Mouse (Mus musculus) hematopoietic stem cell, adult 5-6 weeks (primary cell): ENCODE measurements around the gene Acat2. TPM values are rescaled to one million over a fixed set of nuclear protein-coding genes. Genes with fewer than 3 reads are reported as not detected.
"Not testable (repeated sequence)": the region's sequence is repeated elsewhere in the genome, so short reads cannot be mapped to it uniquely, and the experiment has no call there.

Source experiments
- ATAC-seq, 2 experiments: fragments of 125-278 bp in 1 of 2; replicated peaks in 1 of 2; 2 replicates each; pipeline ENCODE4 v1.8.0; 2016 to 2017; ENCODE audit warnings: inconsistent platforms in 2 of 2, mild to moderate bottlenecking in 2 of 2, moderate number of reproducible peaks in 2 of 2, low read depth in 1 of 2, moderate TSS enrichment in 1 of 2; ENCODE audit not compliant: low FRiP score in 2 of 2, poor library complexity in 2 of 2, severe bottlenecking in 2 of 2, insufficient read depth in 1 of 2, low TSS enrichment in 1 of 2
- total RNA-seq: library from RNA; stranded (forward); fragments of 172-1452, 232-1000 nt; gene quantifications from 2 replicates; pipeline ENCODE4 v1.2.3, GENCODE M21; 2017

Gene Acat2
- 16.2 and 19.1 TPM in 2 replicates for total RNA-seq

DNA sequence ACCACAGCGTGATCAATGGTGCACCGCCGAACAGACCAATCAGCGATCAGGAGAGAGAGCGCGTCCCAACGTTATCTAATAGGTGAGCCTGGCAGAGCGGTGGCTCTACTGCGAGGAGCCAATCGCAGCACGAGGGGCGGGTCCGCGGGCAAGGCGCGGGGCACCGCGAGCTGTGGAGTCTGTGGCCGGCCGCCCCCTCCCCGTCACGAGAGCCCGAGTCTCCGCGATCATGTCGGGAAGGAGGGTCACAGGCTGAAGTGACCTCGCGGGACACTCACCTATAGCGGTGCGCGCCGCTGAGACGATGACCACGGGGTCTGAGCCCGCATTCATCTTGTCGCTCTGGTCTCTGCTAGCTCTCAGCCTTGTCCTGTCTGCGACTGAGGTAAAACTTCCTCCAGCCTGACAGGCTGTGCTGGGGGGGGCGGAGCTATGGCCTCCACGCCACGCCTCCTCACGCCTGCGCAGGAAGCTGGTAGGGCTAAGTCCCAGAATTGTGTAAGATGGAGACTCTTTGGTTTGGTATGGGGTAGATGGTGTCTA, at the start of gene Acat2:
Gene Acat2, minus strand, starts transcription at position 417 of the 543 bp plus-strand sequence.
- peak; percentile 96 to 99 for ATAC-seq

DNA sequence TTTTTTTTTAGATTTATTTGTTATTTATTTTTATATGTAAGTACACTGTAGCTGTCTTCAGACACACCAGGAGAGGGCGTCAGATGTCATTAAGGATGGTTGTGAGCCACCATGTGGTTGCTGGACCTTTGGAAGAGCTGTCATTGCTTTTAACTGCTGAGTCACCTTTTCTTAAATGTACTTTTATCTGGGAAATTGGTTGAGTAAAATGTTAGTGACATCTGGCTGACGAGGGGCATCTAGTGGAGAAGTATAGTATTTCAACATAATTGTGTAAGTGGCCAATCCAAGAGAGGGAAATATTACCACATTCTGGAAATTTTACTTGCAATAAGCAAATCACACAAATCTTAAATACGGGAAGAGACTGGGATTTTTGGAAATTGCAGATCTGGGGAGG, 49.3 kb upstream of the Acat2 start:
- peak; percentile 33 to 59; a peak in 2 of 4 replicates for ATAC-seq

DNA sequence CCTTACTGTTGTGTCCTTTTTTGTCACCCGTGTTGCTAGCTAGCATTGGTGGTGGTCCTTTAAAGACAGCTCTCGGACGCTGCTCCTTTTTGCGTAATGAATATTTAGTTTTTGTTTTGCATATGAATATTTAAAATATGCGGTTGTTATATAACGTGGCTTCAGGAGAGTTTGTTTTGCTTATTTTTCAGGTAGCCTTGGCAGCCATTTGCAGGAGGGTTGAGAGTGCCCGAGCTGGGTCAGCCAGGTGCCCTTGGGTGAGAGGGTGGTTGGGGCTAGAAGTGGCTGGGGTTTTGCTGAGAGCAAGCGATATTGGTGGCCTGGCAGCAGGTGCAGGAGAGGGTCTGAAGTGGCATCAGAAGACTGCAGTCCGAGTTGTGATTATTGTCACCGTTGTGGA, 48.0 kb upstream of the Acat2 start:
- no peak; a peak in 1 of 4 replicates for ATAC-seq

DNA sequence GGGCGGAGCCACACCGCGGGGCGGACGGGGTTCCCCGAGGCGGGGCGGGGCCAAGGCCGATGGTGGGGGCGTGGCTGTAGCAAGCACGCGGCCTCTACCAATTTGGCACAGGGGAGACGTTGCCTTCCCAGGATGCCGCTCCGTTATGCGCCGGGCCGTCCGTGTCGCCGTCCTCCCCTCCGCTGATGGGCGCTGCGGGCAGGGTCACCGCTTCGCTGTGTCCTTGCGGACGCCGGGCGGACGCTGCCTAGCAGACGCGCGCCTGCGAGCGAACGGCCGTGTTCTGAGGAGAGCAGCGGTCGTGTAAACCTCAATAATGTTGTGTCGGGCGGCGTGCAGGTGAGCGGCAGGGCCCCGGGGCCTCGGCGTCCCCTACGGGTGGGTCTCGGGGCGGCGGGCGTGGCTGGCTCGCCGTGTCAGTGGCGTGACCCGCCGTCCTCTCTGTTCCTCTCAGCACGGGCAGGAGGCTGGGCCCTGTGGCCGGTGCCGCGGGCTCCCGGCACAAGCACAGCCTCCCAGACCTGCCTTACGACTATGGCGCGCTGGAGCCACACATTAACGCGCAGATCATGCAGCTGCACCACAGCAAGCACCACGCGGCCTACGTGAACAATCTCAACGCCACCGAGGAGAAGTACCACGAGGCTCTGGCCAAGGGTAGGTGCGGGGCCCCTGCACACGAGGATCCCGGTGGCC, 47.3 kb upstream of the Acat2 start:
- peak; percentile 91 to 95 for ATAC-seq

DNA sequence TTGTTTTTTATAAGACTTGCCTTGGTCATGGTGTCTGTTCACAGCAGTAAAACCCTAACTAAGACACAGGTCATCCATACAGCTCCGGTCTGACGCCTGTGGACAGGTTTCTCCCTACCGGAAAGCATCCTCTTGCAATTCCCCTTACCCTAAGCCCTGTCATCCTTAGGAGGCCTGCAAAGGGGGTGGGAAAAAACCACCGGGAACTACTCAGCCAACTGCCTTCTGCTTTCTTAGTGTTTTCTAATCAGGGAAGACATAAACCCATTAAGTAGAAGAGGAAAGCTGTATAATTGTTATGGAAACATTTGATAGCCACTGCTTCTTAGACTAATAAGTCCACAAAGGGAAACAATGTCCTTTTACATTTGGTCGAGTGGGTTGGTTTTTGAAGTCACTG, 46.4 kb upstream of the Acat2 start:
- no peak for ATAC-seq

DNA sequence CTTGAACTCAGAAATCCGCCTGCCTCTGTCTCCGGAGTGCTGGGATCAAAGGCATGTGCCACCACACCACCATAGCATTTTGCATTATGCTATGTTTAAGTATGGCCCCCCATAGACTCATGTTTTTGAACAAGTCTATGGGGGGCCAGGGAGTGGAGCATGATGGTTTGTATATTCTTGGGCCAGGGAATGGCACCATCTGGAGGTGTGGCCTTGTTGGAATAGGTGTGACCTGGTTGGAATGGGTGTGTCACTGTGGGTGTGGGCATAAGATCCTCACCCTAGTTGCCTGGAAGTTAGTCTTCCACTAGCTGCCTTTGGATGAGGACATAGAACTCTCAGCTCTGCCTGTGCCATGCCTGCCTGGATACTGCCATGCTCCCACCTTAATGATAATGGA, 46.0 kb upstream of the Acat2 start, which contains the start of gene Sod2:
Gene Sod2, plus strand, starts transcription at position 301 of the 400 bp plus-strand sequence.
- ATAC-seq, result not testable (repeated sequence)

DNA sequence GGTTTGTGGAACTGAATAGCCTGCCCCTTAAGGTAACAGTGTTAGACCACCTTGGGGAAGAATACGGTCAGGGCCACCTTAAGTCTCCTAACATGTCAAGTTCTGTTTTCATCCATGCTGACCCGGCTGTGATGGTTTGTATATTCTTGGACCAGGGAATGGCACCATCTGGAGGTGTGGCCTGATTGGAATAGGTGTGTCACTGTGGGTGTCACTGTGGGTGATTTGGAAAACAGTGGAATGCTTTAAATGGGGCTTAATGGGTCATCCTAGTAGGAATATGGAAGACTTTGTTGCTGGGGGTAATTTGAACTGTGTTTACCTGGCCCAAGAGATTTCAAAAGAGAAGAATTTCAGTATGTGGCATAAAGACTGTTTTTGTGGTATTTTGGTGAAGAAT, 43.9 kb upstream of the Acat2 start:
- ATAC-seq, result not testable (repeated sequence)

DNA sequence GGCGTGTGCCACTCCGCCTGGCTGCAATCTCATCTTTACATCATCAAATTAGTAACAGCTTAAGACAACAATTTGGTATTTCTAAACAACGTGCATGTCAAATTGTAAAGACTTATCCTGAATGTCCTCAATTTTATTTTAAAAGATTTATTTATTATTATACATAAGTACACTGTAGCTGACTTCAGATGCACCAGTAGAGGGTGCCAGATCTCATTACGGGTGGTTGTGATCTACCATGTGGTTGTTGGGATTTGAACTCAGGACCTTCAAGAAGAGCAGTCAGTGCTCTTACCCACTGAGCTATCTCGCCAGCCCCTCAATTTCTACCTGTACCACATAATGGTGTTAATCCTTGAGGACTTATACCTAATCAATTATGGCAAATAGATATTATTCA, 41.7 kb upstream of the Acat2 start:
- ATAC-seq, result not testable (repeated sequence)

DNA sequence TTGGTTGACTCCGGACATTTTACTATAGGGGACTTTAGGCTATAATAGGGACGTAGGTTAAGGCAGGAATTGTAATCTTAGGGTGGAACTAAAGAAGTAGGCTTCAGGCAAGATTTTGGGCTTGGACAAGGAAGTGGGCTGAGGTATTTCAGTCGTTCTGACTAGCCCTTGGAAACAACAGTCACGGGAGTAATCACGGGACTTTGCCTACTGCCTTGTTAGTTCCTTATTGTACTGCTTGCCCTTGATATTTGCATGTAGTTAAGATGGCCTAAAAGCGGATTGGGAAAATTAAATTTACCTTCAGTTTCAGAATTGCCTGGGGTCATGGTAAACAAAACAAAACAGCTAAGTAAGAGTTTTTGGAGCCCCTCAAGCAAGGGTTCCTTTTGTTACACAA, 38.5 kb upstream of the Acat2 start:
- no peak for ATAC-seq

DNA sequence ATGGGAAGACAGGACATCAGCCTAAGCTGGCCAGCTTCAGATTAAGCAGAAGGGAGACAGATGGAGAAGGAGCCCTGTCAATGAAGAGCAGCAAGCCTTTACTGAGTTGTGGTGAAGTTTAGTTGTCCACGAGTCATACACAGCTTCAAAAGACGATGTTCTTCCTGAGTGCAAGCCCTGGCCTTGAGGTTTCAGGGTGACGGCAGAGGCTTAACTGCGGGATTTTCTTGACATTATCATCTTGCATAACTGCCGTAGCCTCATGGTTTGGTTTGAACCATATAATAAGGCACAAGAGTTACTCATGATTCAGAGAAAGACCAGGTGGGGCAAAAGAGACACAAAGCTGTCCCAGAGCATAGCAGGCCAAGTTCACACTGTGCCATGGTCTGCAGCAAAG, 37.3 kb upstream of the Acat2 start:
- ATAC-seq, result no peak

DNA sequence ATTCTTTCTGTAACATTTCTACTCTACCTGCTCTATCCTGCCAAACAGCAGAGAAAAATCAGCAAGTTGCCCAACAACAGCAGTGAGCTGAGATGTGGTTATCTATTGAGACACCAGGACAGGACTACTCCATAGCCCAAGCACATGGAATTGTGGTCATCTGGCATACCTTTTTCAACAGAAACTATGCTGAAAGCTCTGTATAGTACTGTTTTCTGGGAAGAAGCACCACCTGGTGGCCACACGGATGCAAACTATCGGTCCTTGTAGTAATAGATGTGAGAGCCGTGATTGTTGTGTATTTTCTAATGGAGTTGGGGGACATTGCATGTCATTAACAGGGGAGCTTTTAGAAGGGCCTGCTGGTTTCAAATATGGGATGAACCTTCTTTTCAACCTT, 35.8 kb upstream of the Acat2 start:
- ATAC-seq, result peak; percentile 25 to 30; a peak in 2 of 4 replicates

DNA sequence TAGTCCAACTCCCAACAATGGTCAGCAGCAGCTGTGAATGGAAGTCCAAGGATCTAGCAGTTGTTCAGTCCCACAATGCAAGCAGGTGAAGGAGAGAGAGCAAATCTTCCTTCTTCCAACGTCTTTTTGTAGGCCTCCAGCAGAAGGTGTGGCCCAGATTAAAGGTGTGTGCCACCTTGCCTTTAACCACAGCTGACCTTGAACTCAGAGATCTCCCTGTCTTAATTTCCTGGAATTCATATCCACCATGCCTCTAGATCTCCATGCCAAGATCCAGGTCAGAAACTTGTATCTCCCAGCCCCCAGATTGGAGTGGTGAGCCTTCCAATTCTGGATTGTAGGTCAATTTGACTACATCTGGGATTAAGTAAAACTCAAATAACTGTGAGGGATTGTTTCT, 33.5 kb upstream of the Acat2 start, which contains the start of gene Wtap:
Gene Wtap, minus strand, starts transcription at position 101 of the 400 bp plus-strand sequence.
- no peak for ATAC-seq

DNA sequence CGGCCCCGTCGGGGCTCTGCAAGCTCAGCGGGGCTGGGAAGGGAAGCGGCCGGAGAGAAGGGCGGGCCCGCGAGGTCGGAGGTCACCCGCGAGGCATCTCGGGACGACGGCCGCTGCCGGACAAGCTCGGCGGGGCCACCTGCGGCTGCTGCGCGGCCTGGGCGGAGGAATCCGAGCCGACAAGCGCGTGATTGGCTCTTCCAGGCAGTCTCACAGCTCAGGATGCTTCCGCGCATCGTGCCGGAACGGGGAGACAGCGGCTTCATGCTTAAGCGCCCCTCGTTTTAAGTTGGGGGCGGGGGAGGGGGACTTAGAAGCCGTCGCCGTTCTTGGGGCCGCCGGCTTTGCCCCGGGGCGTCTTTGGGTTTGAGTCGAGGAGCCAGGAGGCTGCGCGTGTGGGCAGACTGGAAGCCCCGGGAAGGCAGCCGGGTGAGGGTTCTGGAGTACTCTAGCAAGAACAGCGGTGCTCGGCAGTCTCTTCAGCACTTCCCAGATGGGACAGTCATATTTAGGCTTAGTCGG, 32.0 kb upstream of the Acat2 start:
- ATAC-seq, result peak; percentile 58 to 77

DNA sequence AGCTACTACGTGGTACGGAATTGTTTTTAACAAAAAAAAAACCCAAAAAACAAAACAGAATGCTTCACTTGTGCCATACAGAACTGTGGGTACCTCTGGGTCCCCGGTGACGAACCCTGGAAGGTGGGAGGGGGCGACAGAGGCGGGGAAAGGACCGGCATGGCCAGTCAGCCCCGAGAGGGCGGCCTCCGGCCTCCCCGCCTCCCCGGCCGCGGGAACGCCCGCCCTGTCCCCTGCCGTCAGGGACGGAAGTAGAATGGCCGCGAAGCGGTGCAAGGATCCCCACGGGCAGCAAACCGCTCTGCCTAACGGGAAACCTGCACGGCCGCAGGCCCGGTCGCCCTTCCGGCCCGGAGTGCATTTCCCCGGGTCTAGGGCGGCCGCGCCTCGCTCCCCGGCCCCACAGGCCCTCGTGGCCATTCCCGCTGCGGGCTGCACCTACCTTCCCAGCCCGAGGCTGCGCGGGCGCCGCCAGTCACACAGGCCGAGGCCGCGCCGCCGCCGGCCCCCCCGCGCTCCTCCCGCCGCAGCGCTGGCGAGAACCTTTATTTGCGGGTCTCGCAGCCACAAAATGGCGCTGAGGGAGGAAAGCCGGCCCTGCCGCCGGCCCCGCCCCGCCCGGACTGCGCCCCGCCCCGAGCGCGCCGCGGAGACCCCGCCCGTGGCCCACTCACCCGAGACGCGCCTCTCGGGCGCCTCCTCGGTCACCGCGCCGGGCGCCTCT, 31.2 kb upstream of the Acat2 start:
- peak; percentile 63 to 70 for ATAC-seq

DNA sequence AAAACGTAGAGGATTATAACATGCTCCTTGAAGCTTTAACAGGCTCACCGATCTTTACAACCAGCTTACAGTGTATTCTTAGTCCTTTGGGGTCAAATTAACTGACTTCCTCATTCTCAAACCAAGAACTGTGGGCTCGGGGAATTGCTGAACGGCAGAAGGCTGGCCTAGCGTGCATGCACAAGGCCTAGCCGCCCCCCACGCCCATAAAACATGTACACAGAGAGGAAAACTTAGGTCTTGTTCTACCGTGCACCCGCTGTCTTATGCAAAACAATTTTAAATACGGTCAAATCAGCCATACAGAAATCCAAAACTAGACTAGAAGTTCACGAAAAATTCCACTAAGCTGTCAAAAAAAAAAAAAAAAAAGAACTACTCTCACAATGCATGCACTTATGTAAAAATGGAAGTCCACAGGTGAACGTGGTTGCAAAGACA, 30.7 kb upstream of the Acat2 start:
- ATAC-seq, result peak; percentile 57 to 65

DNA sequence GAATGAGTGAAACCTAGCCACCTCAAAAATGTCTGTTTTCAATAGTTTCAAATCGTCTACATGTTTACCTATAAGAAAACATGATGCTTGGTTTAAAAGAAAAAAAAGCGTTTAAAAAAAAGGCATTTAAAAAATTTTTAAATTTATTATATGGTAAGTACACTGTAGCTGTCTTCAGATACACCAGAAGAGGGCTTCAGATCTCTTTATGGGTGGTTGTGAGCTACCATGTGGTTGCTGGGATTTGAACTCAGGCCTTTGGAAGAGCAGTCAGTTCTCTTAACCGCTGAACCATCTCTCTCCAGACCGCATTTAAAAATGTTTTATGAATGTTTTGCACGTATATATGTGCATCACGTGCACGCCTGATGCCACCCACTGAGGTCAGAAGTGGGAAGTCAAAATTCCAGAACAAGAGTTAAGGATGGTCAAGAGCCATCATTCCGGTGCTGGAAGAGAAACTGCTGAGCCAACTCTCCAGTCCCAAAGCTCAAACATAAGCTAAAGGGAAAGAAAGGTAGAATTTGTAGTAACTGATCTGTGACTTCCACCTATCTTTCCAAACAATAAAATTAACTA, 30.1 kb upstream of the Acat2 start:
- ATAC-seq, result no peak

DNA sequence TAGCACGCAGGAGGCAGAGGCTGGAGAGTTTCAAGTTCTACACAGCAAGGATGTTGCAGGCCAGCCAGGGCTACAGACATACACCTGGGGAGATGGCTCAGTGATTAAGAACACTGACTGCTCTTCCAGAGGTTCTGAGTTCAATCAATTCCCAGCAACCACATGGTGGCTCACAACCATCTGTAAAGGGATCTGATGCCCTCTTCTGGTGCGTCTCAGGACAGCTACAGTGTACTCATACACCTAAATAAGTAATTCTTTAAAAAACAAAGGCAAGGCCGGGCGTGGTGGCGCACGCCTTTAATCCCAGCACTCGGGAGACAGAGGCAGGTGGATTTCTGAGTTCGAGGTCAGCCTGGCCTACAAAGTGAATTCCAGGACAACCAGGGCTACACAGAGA, 27.5 kb upstream of the Acat2 start:
- not testable (repeated sequence) for ATAC-seq

DNA sequence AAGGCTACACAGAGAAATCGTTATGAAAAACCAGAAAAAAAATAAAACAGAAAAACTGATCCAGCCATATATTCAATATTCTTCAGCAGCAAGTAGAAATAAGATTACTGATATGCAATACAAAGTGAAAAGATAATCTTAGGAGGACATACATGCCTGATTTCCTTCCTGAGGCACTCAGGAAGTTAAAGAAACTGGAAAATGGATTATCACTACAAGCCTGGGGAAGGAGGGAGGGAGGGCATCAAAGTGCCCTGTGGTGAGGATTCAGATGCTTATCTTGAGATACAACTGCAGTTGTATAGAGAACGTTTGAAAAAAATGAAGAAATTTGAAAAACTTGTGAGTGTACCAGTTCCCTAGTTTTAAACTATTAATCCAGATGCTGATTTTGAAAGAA, 23.4 kb upstream of the Acat2 start:
- ATAC-seq, result no peak
